Mouse (Mus musculus): ENCODE measurements around the gene Plxdc2. TPM values are rescaled to one million over a fixed set of nuclear protein-coding genes. Genes with fewer than 3 reads are reported as not detected.

The Plxdc2 gene
- polyA plus RNA-seq, 1 experiment, result 0.29 TPM

DNA sequence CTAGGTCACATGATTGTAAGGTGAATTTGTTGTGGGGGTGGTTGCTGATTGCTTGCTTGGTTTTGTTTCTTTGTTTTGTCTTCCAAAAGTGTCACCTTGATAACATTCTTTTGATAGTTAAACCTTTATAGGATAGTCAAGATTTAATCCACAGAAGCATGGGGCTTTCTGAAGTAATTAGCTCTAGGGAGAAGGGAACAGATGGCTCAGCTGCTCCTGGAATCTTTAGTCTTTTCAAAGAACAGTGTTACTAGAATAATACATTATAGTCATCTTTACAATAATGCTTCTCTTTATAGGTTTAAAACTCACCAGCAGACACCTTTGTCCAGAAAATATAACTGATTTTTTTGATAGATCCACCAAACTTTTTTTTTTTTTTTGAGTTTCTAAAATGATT is 31.7 kb downstream of the Plxdc2 start:
- Histone ChIP-seq H3K79me3 (ENCODE audit: low read depth) (no peaks in the 10 kb centered on the region), H3K79me2 (ENCODE audit: control insufficient read depth, insufficient read depth) (no peaks in the 10 kb centered on the region), H3K4me3 (ENCODE audit: insufficient read depth, poor library complexity, severe bottlenecking) (no peak overlapping the region), H3K27me3 (ENCODE audit: control insufficient read depth, insufficient read depth, insufficient read length) (no peaks in the 10 kb centered on the region), H3K36me3 (ENCODE audit: control insufficient read depth, insufficient read depth) (no peaks in the 10 kb centered on the region), H3ac (ENCODE audit: control insufficient read depth, insufficient read length, low read depth) (no peak overlapping the region)
- no peak for TF ChIP-seq MAX (IDR thresholded peaks at IDR 0.05)
- TF ChIP-seq CEBPB (IDR thresholded peaks at IDR 0.05; ENCODE audit: low read depth), result no peak
- TF ChIP-seq FOSL1 (IDR thresholded peaks at IDR 0.05; ENCODE audit: insufficient read depth, low read length, poor library complexity, severe bottlenecking), result no peak
- TF ChIP-seq MYOD1 (IDR thresholded peaks at IDR 0.05; ENCODE audit: control insufficient read depth, insufficient read length, low read depth), result no peak
- TF ChIP-seq MYOG (IDR thresholded peaks at IDR 0.05; ENCODE audit: control insufficient read depth, extremely low read depth, insufficient read length), result no peak
- no peak for TF ChIP-seq USF1 (IDR thresholded peaks at IDR 0.05; ENCODE audit: low read depth)
- no peak for TF ChIP-seq CTCF (IDR thresholded peaks at IDR 0.05; ENCODE audit: control insufficient read depth, insufficient read depth, insufficient read length)

- no peaks in the 10 kb centered on the region for H3K79me3 ChIP-seq (ENCODE audit: low read depth)
- no peak for TF ChIP-seq MYOG (IDR thresholded peaks at IDR 0.05; ENCODE audit: control insufficient read depth, extremely low read depth, insufficient read length)
- TF ChIP-seq MYOD1 (IDR thresholded peaks at IDR 0.05; ENCODE audit: control insufficient read depth, insufficient read length, low read depth), result no peak
- no peak for TF ChIP-seq USF1 (IDR thresholded peaks at IDR 0.05; ENCODE audit: low read depth)
- TF ChIP-seq MAX (IDR thresholded peaks at IDR 0.05), result no peak
- TF ChIP-seq CTCF (IDR thresholded peaks at IDR 0.05; ENCODE audit: control insufficient read depth, insufficient read depth, insufficient read length), result no peak
- TF ChIP-seq CEBPB (IDR thresholded peaks at IDR 0.05; ENCODE audit: low read depth), result no peak
- no peak for TF ChIP-seq FOSL1 (IDR thresholded peaks at IDR 0.05; ENCODE audit: insufficient read depth, low read length, poor library complexity, severe bottlenecking)
- no peaks in the 10 kb centered on the region for H3K36me3 ChIP-seq (ENCODE audit: control insufficient read depth, insufficient read depth)
- H3K27me3 ChIP-seq (ENCODE audit: control insufficient read depth, insufficient read depth, insufficient read length), result no peaks in the 10 kb centered on the region
- H3K4me3 ChIP-seq (ENCODE audit: insufficient read depth, poor library complexity, severe bottlenecking), result no peak overlapping the region
- no peak overlapping the region for H3ac ChIP-seq (ENCODE audit: control insufficient read depth, insufficient read length, low read depth)
- H3K79me2 ChIP-seq (ENCODE audit: control insufficient read depth, insufficient read depth), result no peaks in the 10 kb centered on the region
Measured at GRCm38 (mm10) chr2:16397501-16397900, 41.4 kb downstream of the Plxdc2 start.

- Histone ChIP-seq H3K79me3 (ENCODE audit: low read depth) (no peaks in the 10 kb centered on the region), H3K36me3 (ENCODE audit: control insufficient read depth, insufficient read depth) (no peaks in the 10 kb centered on the region), H3ac (ENCODE audit: control insufficient read depth, insufficient read length, low read depth) (no peak overlapping the region), H3K4me3 (ENCODE audit: insufficient read depth, poor library complexity, severe bottlenecking) (no peak overlapping the region), H3K79me2 (ENCODE audit: control insufficient read depth, insufficient read depth) (no peaks in the 10 kb centered on the region), H3K27me3 (ENCODE audit: control insufficient read depth, insufficient read depth, insufficient read length) (no peaks in the 10 kb centered on the region)
- TF ChIP-seq CEBPB (IDR thresholded peaks at IDR 0.05; ENCODE audit: low read depth), result no peak
- no peak for TF ChIP-seq MYOD1 (IDR thresholded peaks at IDR 0.05; ENCODE audit: control insufficient read depth, insufficient read length, low read depth)
- no peak for TF ChIP-seq USF1 (IDR thresholded peaks at IDR 0.05; ENCODE audit: low read depth)
- TF ChIP-seq FOSL1 (IDR thresholded peaks at IDR 0.05; ENCODE audit: insufficient read depth, low read length, poor library complexity, severe bottlenecking), result no peak
- no peak for TF ChIP-seq MYOG (IDR thresholded peaks at IDR 0.05; ENCODE audit: control insufficient read depth, extremely low read depth, insufficient read length)
- TF ChIP-seq CTCF (IDR thresholded peaks at IDR 0.05; ENCODE audit: control insufficient read depth, insufficient read depth, insufficient read length), result no peak
- no peak for TF ChIP-seq MAX (IDR thresholded peaks at IDR 0.05)
Measured at GRCm38 (mm10) chr2:16398006-16398405, 41.9 kb downstream of the Plxdc2 start.

DNA sequence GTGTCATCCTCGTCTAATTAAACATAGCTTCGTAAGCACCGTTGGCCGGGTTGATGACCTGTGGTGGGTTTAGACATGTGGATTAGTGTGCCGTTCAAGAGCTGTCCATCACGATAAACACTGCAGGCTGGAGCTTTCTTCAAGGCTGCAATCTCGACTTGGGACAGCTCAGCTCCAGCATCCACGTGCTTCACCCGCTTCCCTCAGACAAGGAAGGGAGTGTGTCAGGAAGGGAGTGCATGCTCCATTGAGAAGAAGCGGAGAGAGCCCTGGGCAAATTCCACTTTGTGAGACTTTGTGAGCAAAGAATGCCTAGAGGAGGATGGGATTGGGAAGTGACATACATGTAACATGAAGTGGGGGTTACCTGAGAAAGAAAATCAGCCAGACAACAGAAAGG is 42.8 kb downstream of the Plxdc2 start:
- no peak for TF ChIP-seq MYOD1 (IDR thresholded peaks at IDR 0.05; ENCODE audit: control insufficient read depth, insufficient read length, low read depth)
- TF ChIP-seq CEBPB (IDR thresholded peaks at IDR 0.05; ENCODE audit: low read depth), result no peak
- TF ChIP-seq USF1 (IDR thresholded peaks at IDR 0.05; ENCODE audit: low read depth), result no peak
- TF ChIP-seq MYOG (IDR thresholded peaks at IDR 0.05; ENCODE audit: control insufficient read depth, extremely low read depth, insufficient read length), result no peak
- TF ChIP-seq CTCF (IDR thresholded peaks at IDR 0.05; ENCODE audit: control insufficient read depth, insufficient read depth, insufficient read length), result no peak
- TF ChIP-seq MAX (IDR thresholded peaks at IDR 0.05), result no peak
- no peak for TF ChIP-seq FOSL1 (IDR thresholded peaks at IDR 0.05; ENCODE audit: insufficient read depth, low read length, poor library complexity, severe bottlenecking)
- H3K27me3 ChIP-seq (ENCODE audit: control insufficient read depth, insufficient read depth, insufficient read length), result no peaks in the 10 kb centered on the region
- no peaks in the 10 kb centered on the region for H3K79me3 ChIP-seq (ENCODE audit: low read depth)
- H3K36me3 ChIP-seq (ENCODE audit: control insufficient read depth, insufficient read depth), result no peaks in the 10 kb centered on the region
- H3K4me3 ChIP-seq (ENCODE audit: insufficient read depth, poor library complexity, severe bottlenecking), result no peak overlapping the region
- H3K79me2 ChIP-seq (ENCODE audit: control insufficient read depth, insufficient read depth), result no peaks in the 10 kb centered on the region
- no peak overlapping the region for H3ac ChIP-seq (ENCODE audit: control insufficient read depth, insufficient read length, low read depth)

DNA sequence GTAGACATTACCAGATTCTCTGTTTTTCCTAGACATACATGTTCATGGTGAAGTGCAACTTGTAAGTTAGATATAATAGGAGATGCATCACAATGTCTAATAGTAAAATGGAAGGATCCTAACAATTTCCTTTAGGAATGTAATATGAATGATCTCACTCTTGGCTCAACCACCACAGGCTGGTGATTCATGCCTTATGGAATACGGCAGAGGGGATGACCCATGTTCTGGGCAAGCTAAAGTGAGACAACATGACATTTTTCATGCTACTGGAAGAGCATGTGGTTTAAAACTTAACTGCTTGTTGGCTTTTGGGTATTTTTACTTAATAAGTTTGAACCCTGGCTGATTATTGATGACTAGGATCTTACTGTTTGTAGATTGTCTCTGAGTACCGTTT is 50.4 kb downstream of the Plxdc2 start:
- no peak overlapping the region for H3K4me3 ChIP-seq (ENCODE audit: insufficient read depth, poor library complexity, severe bottlenecking)
- H3ac ChIP-seq (ENCODE audit: control insufficient read depth, insufficient read length, low read depth), result no peak overlapping the region
- peak; percentile 50 for TF ChIP-seq FOSL1 (IDR thresholded peaks at IDR 0.05; ENCODE audit: insufficient read depth, low read length, poor library complexity, severe bottlenecking)
- no peak for TF ChIP-seq MYOD1 (IDR thresholded peaks at IDR 0.05; ENCODE audit: control insufficient read depth, insufficient read length, low read depth)
- no peaks in the 10 kb centered on the region for H3K79me2 ChIP-seq (ENCODE audit: control insufficient read depth, insufficient read depth)
- H3K27me3 ChIP-seq (ENCODE audit: control insufficient read depth, insufficient read depth, insufficient read length), result no peaks in the 10 kb centered on the region
- H3K79me3 ChIP-seq (ENCODE audit: low read depth), result no peaks in the 10 kb centered on the region
- no peaks in the 10 kb centered on the region for H3K36me3 ChIP-seq (ENCODE audit: control insufficient read depth, insufficient read depth)

DNA sequence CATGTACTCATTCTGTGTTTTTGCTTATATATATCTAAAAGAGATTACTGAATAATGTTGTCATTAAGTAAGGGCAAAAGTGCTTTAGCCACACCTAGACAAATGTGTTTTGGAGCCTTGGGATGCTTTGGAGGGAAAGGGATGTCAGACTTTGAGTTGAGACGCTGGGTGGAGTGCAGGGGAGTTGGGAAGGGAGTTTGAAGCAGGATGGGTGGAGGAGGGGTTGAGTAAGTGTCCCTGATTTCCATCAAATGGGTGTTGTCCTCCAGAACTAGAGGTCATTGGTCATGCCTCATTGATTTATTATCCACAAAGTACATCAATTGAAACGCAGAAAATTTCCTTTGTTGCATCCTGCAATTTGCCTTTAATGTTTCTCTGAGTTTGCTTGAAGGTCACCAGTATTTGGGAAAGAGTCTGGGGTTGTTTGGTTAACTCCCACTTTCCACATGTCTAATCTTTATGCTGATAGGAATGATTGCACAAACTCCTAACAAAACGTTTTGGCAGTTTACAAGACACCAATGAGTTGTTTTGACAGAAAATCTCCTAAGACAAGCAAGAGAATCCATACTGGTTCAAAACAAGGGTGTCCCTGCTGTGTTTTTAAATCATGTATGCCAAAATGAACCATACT is 58.4 kb downstream of the Plxdc2 start:
- no peaks in the 10 kb centered on the region for H3K79me3 ChIP-seq (ENCODE audit: low read depth)
- no peak overlapping the region for H3ac ChIP-seq (ENCODE audit: control insufficient read depth, insufficient read length, low read depth)
- H3K4me3 ChIP-seq (ENCODE audit: insufficient read depth, poor library complexity, severe bottlenecking), result no peak overlapping the region
- H3K79me2 ChIP-seq (ENCODE audit: control insufficient read depth, insufficient read depth), result no peaks in the 10 kb centered on the region
- no peaks in the 10 kb centered on the region for H3K36me3 ChIP-seq (ENCODE audit: control insufficient read depth, insufficient read depth)
- H3K27me3 ChIP-seq (ENCODE audit: control insufficient read depth, insufficient read depth, insufficient read length), result no peaks in the 10 kb centered on the region
- no peak for TF ChIP-seq MAX (IDR thresholded peaks at IDR 0.05)
- TF ChIP-seq FOSL1 (IDR thresholded peaks at IDR 0.05; ENCODE audit: insufficient read depth, low read length, poor library complexity, severe bottlenecking), result no peak
- no peak for TF ChIP-seq CEBPB (IDR thresholded peaks at IDR 0.05; ENCODE audit: low read depth)
- TF ChIP-seq CTCF (IDR thresholded peaks at IDR 0.05; ENCODE audit: control insufficient read depth, insufficient read depth, insufficient read length), result no peak
- TF ChIP-seq MYOG (IDR thresholded peaks at IDR 0.05; ENCODE audit: control insufficient read depth, extremely low read depth, insufficient read length), result no peak
- no peak for TF ChIP-seq MYOD1 (IDR thresholded peaks at IDR 0.05; ENCODE audit: control insufficient read depth, insufficient read length, low read depth)
- TF ChIP-seq USF1 (IDR thresholded peaks at IDR 0.05; ENCODE audit: low read depth), result no peak
